Mouse (Mus musculus): ENCODE data around the gene Zfp39. TPM values are rescaled to one million over a fixed set of nuclear protein-coding genes. Genes with fewer than 3 reads are reported as not detected.
"Not testable (repeated sequence)": the region's sequence is repeated elsewhere in the genome, so short reads cannot be mapped to it uniquely, and the experiment has no call there.

Zfp39 gene
- polyA plus RNA-seq, 3 experiments from 2014 or later = 7.8 to 9.5 (median 8.9) TPM

- no peak for ATAC-seq
Observed at GRCm38 (mm10) chr11:58918759-58919158, 14.7 kb upstream of the Zfp39 start.

GRCm38 (mm10) chr11:58917745-58918366 lies 13.8 kb upstream of the Zfp39 start, which contains the start of gene Btnl10:
TSS of gene Btnl10 (plus strand) at chr11:58917908.
- ATAC-seq = no peak

GRCm38 (mm10) chr11:58916879-58917744 lies 13.1 kb upstream of the Zfp39 start:
- peak; percentile 28 for ATAC-seq

- no peak for ATAC-seq
Observed at GRCm38 (mm10) chr11:58914461-58915028, 10.5 kb upstream of the Zfp39 start.

GRCm38 (mm10) chr11:58913776-58914175 lies 9.8 kb upstream of the Zfp39 start:
- no peak for ATAC-seq

- no peak for ATAC-seq
Observed at GRCm38 (mm10) chr11:58904838-58905237, 813 bp upstream of the Zfp39 start.

- no peak for ATAC-seq
Observed at GRCm38 (mm10) chr11:58904410-58904718, 339 bp upstream of the Zfp39 start.

GRCm38 (mm10) chr11:58901080-58901479 lies 2.9 kb downstream of the Zfp39 start:
- no peak for ATAC-seq

- ATAC-seq = no peak
Observed at GRCm38 (mm10) chr11:58897485-58897884, 6.5 kb downstream of the Zfp39 start.

- no peak for ATAC-seq
Observed at GRCm38 (mm10) chr11:58894456-58894855, 9.6 kb downstream of the Zfp39 start.

GRCm38 (mm10) chr11:58890511-58890910 lies 13.5 kb downstream of the Zfp39 start:
- no peak for ATAC-seq

- ATAC-seq = no peak
Observed at GRCm38 (mm10) chr11:58883756-58884155, 20.3 kb downstream of the Zfp39 start.

- no peak for ATAC-seq
Observed at GRCm38 (mm10) chr11:58870961-58871360, 33.1 kb downstream of the Zfp39 start.

- ATAC-seq = no peak
Observed at GRCm38 (mm10) chr11:58867954-58868330, 36.1 kb downstream of the Zfp39 start.

GRCm38 (mm10) chr11:58867039-58867953 lies 36.7 kb downstream of the Zfp39 start, which contains the start of gene 2810021J22Rik:
TSS of gene 2810021J22Rik (plus strand) at chr11:58867216.
- ATAC-seq = peak; percentile 95

- no peak for ATAC-seq
Observed at GRCm38 (mm10) chr11:58860744-58861143, 43.3 kb downstream of the Zfp39 start.

GRCm38 (mm10) chr11:58849731-58850130 lies 54.3 kb downstream of the Zfp39 start:
- no peak for ATAC-seq

GRCm38 (mm10) chr11:58847636-58848035 lies 56.4 kb downstream of the Zfp39 start:
- ATAC-seq = no peak

- peak; percentile 100 for ATAC-seq
Observed at GRCm38 (mm10) chr11:58846919-58847461, 57.0 kb downstream of the Zfp39 start, which contains the start of gene Gm12258. TSS of gene Gm12258 (plus strand) at chr11:58847158.

GRCm38 (mm10) chr11:58838951-58839350 lies 65.1 kb downstream of the Zfp39 start, which contains the start of gene Olfr311:
TSS of gene Olfr311 (plus strand) at chr11:58839251.
- not testable (repeated sequence) for ATAC-seq
